Mouse (Mus musculus): Measurements from ENCODE around the gene Bicdl2. TPM values are rescaled to one million over a fixed set of nuclear protein-coding genes. Genes with fewer than 3 reads are reported as not detected.
A peak's percentile ranks its signal among the peaks of the same experiment; 100 is the strongest.

Gene Bicdl2
- polyA plus RNA-seq, 1 experiment from 2014 or later, result 0.41 TPM

DNA sequence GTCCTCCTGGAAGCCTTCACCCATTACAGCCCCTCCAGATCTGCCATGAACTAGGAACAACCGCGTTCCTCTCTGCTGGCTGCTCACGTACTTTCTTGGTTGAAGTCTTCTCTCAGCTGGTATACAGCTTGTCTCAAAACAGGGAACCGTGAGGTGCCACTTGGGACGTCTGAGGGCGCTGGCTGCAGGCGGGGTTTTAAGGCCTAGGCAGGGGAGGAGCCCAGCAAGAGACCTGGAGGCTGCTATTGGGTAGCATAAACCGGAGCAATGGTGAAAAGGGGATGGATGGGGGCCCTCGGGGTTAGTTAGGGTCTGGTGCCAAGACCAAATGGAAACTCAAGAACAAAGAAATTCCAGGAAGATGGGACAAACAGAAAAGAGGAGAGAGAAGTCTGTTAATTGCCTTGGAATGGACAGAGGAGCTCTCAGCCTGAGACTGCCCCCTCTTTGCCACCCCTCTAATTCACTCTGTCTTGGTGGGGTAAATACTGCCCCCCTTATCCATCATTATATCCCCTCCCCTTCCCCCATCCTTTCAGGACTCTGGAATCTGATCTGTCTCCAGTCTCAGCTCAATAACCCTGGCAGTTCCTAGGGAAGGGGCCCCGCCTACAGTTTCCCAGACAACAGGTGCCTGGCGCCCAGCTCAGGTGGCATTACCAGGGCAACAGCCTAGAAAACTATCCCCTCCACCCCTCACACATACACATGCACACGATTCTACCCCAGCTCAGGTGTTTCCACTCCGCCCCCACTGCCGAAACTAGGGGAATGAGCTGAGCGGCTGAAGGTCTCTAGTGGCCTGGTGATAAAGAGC lies 23.8 kb downstream of the Bicdl2 start, which contains the start of gene Cldn9:
Gene Cldn9, minus strand, starts transcription at position 171 of the 817 bp plus-strand sequence.
- no peak within 1 kb of the TSS for H3K4me3 ChIP-seq
- no peaks in the 10 kb centered on the region for H3K36me3 ChIP-seq
- peaks cover 68% of the 10 kb centered on the region for H3K27me3 ChIP-seq (replicated peaks)
- no peak within 1 kb of the TSS for H3K9ac ChIP-seq
- peaks cover 7% of the 10 kb centered on the region for H3K4me1 ChIP-seq
- no peak within 1 kb of the TSS for H3K4me2 ChIP-seq
- WGBS, result 25% methylated on average over 15 of the region's 15 CpGs
- no peak within 1 kb of the TSS for H3K27ac ChIP-seq (replicated peaks)
- no peak for ATAC-seq (ENCODE audit: extremely low read depth, insufficient number of reproducible peaks, low FRiP score, low TSS enrichment)
- no peaks in the 10 kb centered on the region for H3K9me3 ChIP-seq

DNA sequence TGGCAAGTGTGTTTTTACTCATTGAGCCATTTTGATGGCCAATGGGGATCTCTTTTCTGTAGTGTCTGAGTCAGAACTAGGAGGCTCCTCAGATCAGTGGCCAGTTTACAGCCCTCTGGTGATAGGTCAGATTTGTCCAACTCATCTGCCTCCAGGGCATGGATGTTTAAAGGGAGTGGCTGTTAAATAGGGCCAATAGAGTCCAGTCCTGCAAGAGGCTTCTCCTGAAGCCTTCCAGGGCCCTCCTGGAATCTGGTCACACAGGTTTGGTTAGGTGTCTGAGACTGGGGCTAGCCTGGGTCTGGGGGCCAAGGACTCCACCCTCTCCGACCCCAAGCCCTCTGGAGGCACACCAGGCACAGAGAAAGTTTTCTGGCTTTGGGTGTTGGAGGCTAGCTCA lies 34.2 kb downstream of the Bicdl2 start:
- no peak for ATAC-seq (ENCODE audit: extremely low read depth, insufficient number of reproducible peaks, low FRiP score, low TSS enrichment)
- WGBS, result 60% methylated on average over 1 of the region's 1 CpGs

DNA sequence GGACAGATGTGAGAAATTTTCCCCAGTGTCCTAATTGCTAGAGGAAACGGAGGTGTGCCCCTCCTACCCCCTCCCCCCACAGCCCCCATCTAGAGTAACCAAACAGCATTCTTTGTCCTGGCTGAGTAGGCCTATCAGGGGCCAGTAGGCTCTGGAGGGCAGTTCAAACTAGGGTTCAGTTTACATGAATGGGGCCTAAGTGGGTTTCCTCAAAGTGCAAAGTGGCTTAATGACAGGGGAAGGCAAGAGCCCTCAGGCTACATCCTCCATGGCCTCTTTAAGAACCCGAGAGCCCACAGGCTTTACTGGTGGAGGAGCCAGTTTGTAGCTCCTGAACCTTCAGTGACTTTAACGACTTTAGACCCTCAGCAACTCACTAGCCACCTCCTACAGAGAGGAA lies 35.5 kb downstream of the Bicdl2 start:
- Histone ChIP-seq H3K9me3 (no peaks in the 10 kb centered on the region), H3K9ac (no peak overlapping the region), H3K27ac (replicated peaks) (no peak overlapping the region), H3K4me3 (no peak overlapping the region), H3K27me3 (replicated peaks) (peaks cover 78% of the 10 kb centered on the region), H3K4me1 (peaks cover 10% of the 10 kb centered on the region), H3K36me3 (no peaks in the 10 kb centered on the region), H3K4me2 (no peak overlapping the region)
- WGBS, result 22% methylated on average over 3 of the region's 3 CpGs
- no peak for ATAC-seq (ENCODE audit: extremely low read depth, insufficient number of reproducible peaks, low FRiP score, low TSS enrichment)

More for the DNA sequence above, 34.2 kb downstream of the Bicdl2 start:
- Histone ChIP-seq H3K9ac (no peak overlapping the region), H3K9me3 (no peaks in the 10 kb centered on the region), H3K27me3 (replicated peaks) (peaks cover 65% of the 10 kb centered on the region), H3K27ac (replicated peaks) (no peak overlapping the region), H3K4me2 (no peak overlapping the region), H3K4me3 (no peak overlapping the region), H3K4me1 (peaks cover 6% of the 10 kb centered on the region), H3K36me3 (no peaks in the 10 kb centered on the region)

DNA sequence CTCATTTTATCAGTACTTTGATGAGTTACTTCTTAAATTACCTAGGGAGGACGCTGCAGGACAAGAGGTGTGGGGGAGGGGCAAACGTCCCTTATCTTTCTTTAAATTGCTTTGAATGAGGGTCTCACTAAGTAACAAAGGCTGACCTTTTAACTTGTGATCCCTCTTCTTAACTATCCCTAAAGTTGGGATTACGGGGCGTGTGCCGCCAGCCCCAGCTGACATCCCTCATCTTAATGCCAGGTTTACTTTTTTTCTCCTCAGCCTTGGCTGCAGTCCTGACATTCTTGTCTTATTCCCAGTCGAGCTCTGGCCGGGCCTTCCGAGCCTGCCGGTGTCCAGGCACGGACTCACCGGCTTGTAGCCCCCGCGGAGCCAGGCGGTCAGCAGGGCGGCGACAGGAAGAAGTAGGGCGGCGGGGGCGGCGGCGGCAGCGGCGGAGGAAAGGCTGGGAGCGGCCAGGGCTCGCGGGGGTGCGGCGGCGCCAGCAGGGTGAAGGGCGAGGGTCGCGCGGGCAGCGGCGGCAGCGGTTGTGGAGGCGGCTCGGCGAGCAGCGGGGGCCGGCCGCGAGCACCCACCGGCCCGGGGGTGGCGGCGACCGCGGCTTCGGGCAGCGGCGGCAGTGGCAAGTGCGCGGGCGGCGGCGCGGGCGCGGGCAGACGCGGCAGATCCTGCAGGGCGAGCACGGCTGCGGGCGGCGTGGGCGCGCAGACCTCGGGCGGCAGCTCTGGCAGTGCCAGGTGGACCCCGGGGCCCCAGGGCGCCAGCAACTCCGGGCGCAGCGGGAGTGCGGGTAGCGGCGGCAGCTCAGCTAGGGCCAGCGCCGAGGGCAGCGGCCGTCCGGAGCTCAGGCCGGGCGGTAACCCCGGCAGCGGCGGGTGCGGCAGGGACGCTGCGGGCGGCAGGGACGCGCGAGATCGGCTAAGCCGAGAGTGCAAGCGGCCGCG lies 39.1 kb downstream of the Bicdl2 start:
- no peaks in the 10 kb centered on the region for H3K9me3 ChIP-seq
- peak overlapping the region; percentile 100 for H3K4me2 ChIP-seq
- no peak for ATAC-seq (ENCODE audit: extremely low read depth, insufficient number of reproducible peaks, low FRiP score, low TSS enrichment)
- peak overlapping the region; percentile 81 for H3K9ac ChIP-seq
- peak overlapping the region; percentile 76 for H3K4me3 ChIP-seq
- peaks cover 89% of the 10 kb centered on the region for H3K27me3 ChIP-seq (replicated peaks)
- H3K4me1 ChIP-seq, result peaks cover 10% of the 10 kb centered on the region
- under 1% methylated on average over 85 of the region's 101 CpGs for WGBS
- H3K36me3 ChIP-seq, result no peaks in the 10 kb centered on the region
- H3K27ac ChIP-seq (replicated peaks), result no peak overlapping the region

DNA sequence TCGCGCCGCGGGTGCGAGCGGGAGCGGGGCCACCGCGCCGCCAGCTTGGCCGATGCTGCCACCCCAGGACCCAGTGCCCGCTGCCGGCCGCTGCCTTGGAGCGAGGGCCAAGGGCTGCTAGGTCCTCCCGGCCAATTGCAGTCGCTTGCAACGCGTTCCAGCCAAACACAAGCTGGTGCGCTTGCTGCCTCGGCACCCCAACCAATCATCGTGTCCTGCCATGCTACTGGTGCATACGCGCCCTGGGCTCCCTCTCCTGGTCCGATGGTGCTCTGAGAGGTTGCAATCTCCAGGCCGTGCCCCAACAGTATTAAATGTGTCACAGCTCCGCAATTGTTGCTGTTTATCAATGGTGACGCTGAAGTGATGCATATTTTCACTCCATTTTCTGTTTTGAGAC lies 39.8 kb downstream of the Bicdl2 start:
- no peaks in the 10 kb centered on the region for H3K36me3 ChIP-seq
- under 1% methylated on average over 28 of the region's 28 CpGs for WGBS

DNA sequence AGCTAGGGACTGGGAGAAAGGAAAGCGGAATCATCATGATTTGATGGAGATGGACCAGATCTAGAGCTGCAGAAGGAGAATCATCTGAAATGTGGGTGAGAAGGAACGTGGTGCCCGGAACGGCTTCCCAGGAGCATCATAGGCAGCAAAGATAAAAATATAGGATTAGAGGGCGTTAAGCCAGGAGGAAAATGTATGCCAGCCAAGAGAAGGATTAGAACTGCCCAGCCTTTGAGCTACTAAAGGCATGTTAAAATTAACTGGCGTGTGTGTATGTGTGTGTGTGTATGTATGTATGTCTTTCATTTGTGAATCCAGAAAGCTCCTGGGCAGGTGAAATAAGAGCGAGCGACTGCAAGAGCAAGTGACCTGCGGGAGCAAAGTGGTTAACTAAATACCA lies 43.0 kb downstream of the Bicdl2 start:
- Histone ChIP-seq H3K27me3 (replicated peaks) (peaks cover 85% of the 10 kb centered on the region), H3K9me3 (no peaks in the 10 kb centered on the region), H3K36me3 (no peaks in the 10 kb centered on the region), H3K4me1 (peaks cover 10% of the 10 kb centered on the region), H3K9ac (no peak overlapping the region), H3K4me3 (no peak overlapping the region), H3K27ac (replicated peaks) (no peak overlapping the region), H3K4me2 (no peak overlapping the region)
- WGBS, result 73% methylated on average over 9 of the region's 9 CpGs
- ATAC-seq (ENCODE audit: extremely low read depth, insufficient number of reproducible peaks, low FRiP score, low TSS enrichment), result no peak

More for the DNA sequence above, 39.8 kb downstream of the Bicdl2 start:
- H3K27ac ChIP-seq (replicated peaks), result no peak overlapping the region
- no peaks in the 10 kb centered on the region for H3K9me3 ChIP-seq
- H3K4me1 ChIP-seq, result peaks cover 10% of the 10 kb centered on the region
- H3K4me2 ChIP-seq, result peak overlapping the region; percentile 100
- peaks cover 88% of the 10 kb centered on the region for H3K27me3 ChIP-seq (replicated peaks)
- H3K4me3 ChIP-seq, result peak overlapping the region; percentile 76
- peak; percentile 86 for ATAC-seq (ENCODE audit: extremely low read depth, insufficient number of reproducible peaks, low FRiP score, low TSS enrichment)
- peak overlapping the region; percentile 81 for H3K9ac ChIP-seq

DNA sequence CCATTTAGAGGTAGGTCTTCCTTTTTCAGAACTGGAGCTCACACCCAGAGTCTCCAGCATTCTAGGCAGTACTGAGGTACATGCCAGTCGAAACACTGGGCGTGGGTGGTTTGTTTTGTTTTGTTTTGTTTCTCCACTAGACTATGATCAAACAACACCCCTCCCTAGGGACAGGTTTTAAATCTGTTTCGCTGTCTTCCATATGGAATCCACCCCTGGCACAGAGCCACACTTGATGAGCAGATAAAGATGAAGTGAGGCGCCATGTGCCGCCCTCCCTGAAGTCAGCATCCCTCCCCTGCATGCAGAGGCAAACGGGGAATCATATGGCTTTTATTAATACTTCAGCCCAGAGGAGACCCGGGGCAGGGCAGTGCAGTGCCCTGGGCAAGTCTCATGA lies 44.4 kb downstream of the Bicdl2 start:
- 49% methylated on average over 7 of the region's 7 CpGs for WGBS
- no peak for ATAC-seq (ENCODE audit: extremely low read depth, insufficient number of reproducible peaks, low FRiP score, low TSS enrichment)
- H3K27me3 ChIP-seq (replicated peaks), result peaks cover 77% of the 10 kb centered on the region

DNA sequence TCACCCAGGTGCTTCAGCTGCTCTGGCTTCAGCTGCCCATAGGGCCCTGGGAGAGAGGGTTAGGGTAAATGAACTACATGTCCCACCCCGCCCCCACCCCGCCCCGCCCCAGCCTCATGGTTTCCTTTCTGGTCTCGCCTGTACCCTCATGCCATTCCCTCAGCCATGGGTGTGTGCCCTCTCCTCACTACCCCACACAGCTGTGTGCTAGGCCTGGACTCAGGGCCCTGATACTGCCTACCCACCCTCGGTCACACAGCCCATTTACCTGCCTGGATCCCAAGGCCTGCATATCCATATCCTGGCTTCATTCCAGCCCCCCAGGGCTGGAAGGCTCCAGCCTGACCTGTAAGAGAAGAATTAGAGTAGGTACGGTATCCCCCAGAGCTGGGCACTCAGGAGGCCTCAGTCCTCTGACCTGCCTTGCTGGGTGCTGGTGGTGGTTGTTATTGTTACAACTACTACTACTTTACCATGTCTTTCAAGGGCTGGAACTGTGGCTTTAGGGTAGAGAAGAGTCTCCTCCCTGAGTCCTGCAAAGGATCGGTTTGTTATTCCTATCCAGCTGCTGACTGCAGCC lies 45.3 kb downstream of the Bicdl2 start:
- H3K36me3 ChIP-seq, result no peaks in the 10 kb centered on the region
- H3K4me1 ChIP-seq, result no peaks in the 10 kb centered on the region
- no peak overlapping the region for H3K9ac ChIP-seq
- H3K4me2 ChIP-seq, result no peak overlapping the region
- H3K27me3 ChIP-seq (replicated peaks), result peaks cover 77% of the 10 kb centered on the region
- no peak for ATAC-seq (ENCODE audit: extremely low read depth, insufficient number of reproducible peaks, low FRiP score, low TSS enrichment)
- H3K27ac ChIP-seq (replicated peaks), result no peak overlapping the region
- no peak overlapping the region for H3K4me3 ChIP-seq
- 57% methylated on average over 7 of the region's 7 CpGs for WGBS
- H3K9me3 ChIP-seq, result no peaks in the 10 kb centered on the region

More for the DNA sequence above, 44.4 kb downstream of the Bicdl2 start:
- H3K27ac ChIP-seq (replicated peaks), result no peak overlapping the region
- H3K9me3 ChIP-seq, result no peaks in the 10 kb centered on the region
- H3K36me3 ChIP-seq, result no peaks in the 10 kb centered on the region
- H3K4me3 ChIP-seq, result no peak overlapping the region
- H3K9ac ChIP-seq, result no peak overlapping the region
- 0 out of 2 replicates have a peak, but pooled peaks cover 2% of the 10 kb centered on the region for H3K4me1 ChIP-seq
- H3K4me2 ChIP-seq, result no peak overlapping the region

DNA sequence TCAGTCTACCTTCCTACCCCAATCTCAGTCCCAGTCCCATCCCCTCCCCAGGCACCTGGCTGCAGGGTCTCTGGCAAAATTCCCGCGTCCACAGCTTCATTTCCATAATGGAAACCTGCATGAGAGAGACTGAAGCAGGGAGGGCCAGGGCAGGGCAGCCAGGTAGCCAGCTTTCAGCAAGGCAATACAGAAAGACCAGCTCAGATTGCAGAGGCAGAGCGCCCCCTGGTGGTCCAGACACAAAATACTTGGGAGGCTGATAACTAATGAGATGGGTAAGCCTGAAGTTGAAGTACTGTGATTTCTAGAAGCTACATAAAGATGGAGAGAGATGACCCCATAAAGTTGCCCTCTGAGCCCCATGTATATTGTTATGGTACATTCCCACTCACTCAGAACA lies 45.9 kb downstream of the Bicdl2 start:
- Histone ChIP-seq H3K36me3 (no peaks in the 10 kb centered on the region), H3K27me3 (replicated peaks) (peaks cover 75% of the 10 kb centered on the region), H3K9ac (no peak overlapping the region), H3K4me2 (no peak overlapping the region), H3K9me3 (no peaks in the 10 kb centered on the region), H3K27ac (replicated peaks) (no peak overlapping the region), H3K4me1 (no peaks in the 10 kb centered on the region), H3K4me3 (no peak overlapping the region)
- no peak for ATAC-seq (ENCODE audit: extremely low read depth, insufficient number of reproducible peaks, low FRiP score, low TSS enrichment)
- WGBS, result 0% methylated on average over 3 of the region's 3 CpGs

DNA sequence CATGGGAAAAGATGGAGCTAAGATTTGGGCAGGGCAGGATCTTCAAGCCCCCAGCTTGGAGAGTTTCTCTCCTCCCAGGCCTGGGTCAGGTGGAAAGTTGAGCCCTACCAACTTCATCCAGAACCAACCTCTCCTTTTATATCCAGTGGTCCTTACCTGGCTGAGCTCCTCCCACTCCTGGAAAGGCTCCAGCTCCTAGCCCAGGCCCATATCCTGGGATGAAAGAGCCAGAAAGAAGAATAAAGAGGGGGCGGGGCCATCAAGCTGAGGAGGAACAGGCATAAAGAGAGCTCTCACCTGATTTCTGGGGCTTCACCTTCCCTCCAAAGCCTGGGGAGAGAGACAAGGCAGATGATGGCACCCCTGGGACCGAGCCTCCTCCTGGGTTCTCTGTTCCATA lies 56.7 kb downstream of the Bicdl2 start:
- 50% methylated on average over 2 of the region's 2 CpGs for WGBS
- H3K4me2 ChIP-seq, result no peak overlapping the region
- H3K9me3 ChIP-seq, result no peaks in the 10 kb centered on the region
- peaks cover 42% of the 10 kb centered on the region for H3K27me3 ChIP-seq (replicated peaks)
- no peak overlapping the region for H3K27ac ChIP-seq (replicated peaks)
- no peaks in the 10 kb centered on the region for H3K4me1 ChIP-seq
- H3K9ac ChIP-seq, result no peak overlapping the region
- H3K4me3 ChIP-seq, result no peak overlapping the region
- H3K36me3 ChIP-seq, result no peaks in the 10 kb centered on the region
- ATAC-seq (ENCODE audit: extremely low read depth, insufficient number of reproducible peaks, low FRiP score, low TSS enrichment), result no peak

All from heart, embryonic 13.5 days (tissue).